Mouse (Mus musculus) ovary, postnatal 14 days (tissue): Measurements from ENCODE around the gene Foxp1.

Source experiments
- DNase-seq: peaks from one replicate; pipeline ENCODE4 v3.0.0; 2022; ENCODE audit warnings: low spot score

Foxp1 gene

DNA sequence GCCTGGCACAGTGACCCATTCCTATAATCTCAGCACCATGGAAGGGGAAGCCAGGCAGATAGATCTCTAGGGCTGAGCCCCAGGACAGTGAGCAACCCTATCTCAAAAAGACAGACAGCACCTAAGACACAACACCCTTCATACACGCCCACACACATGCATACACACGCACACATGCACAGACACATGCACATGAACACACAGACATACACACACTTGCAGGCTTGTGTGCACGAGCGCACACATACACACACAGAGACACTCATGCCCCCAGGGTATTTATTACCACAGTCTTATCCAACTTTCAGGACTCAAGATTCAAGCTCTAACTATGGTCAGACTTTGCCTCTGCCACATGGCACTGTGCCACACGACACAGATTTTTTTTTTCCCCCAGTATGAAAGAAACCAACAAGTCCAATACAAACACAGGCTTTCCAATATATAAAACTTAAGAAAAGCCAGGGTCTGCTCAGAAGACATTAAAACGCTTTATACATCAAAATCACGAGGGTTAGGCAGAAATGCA is 38.3 kb downstream of the Foxp1 start:
- DNase-seq, result no peak

DNA sequence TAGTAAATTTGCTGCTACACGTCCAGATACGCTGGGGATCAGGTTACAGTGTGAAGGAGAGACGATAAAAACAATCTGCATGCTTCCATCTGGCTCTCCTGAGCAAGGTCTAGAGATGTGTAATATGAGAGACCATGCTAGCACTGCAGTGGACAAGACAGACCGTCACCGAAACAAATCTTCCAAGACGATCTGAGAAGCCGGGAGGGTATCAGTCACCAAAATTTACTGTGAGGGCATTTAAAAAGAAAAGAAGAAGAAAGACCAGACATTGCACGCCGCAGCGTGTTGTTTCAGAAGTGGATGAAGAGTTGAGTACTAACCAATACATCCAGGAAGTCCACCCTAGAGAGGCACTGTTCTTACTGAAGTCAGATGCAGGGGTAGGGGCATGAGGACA is 39.0 kb downstream of the Foxp1 start:
- no peak for DNase-seq

DNA sequence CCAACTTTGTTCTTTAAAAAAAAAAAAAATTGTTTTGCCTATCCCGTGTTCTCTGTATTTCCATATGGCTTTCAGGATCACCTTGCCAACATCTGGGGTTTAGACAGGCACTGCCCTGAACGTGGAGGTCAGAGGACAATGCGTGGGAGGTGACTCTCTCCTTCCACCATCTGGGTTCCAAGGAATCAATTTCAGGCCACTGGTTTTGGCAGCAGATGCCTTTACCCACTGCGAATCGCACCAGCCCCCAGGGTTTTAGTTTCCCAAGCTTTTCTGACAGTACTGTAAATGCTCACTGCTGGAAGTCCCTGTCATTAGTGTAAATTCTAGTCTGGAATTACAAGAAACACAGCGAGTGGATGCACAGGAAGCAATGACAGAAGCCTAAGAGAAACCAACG is 41.0 kb downstream of the Foxp1 start:
- DNase-seq, result no peak

DNA sequence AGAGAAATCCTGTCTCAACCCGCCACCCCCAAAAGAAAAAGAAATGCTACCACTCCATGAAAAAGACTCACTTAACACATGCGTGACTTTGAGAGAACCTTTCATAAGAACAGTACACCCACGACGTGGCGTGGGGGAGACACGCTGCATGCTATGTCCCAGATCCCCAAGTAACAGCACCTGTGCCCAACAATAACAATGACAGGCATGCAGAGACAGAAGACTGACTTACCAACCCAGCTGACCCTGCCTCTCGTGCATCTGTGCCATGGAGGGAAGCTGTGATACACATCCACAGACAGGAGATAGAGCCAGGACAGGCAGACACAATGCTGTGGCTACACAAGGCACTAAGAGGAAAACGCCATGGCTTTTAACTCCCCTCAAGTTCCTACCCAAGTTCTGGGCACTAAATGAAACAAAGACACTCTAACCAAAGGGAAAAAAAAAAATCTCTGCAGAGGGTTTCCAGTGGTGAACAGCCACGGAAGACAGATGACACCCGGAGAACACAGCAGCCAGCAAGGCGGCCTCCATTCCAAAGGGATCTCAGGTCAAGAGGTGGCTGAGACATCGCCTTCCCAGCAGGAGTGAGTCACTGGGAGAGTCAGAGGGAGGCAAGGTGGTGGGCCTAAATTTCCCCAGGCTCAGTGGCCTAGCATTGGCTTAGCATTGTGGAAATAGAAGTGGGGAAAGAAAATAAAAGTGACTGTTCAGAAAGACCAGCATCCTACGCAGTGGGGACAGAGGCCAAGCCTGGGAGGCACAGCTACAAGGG is 43.5 kb downstream of the Foxp1 start:
- no peak for DNase-seq

DNA sequence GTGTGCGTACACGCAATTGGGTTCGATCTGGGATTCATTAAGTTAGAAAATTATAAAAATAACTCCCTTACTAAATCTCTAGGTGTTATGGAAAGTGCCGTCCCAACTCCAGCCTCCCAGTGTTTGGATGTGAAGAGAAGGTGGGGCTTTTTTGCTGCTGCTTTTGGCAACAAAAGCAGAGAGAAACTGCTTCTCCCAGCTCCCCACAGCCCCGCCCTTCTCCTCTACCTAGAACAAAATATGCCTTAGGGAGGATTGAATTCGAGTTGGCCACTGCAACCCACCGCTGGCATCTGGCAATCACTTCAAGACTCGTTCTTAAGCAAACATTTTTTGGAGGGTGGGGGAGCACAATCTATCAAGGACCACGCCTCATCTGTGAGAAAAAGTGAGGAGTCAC is 47.5 kb downstream of the Foxp1 start:
- no peak for DNase-seq

DNA sequence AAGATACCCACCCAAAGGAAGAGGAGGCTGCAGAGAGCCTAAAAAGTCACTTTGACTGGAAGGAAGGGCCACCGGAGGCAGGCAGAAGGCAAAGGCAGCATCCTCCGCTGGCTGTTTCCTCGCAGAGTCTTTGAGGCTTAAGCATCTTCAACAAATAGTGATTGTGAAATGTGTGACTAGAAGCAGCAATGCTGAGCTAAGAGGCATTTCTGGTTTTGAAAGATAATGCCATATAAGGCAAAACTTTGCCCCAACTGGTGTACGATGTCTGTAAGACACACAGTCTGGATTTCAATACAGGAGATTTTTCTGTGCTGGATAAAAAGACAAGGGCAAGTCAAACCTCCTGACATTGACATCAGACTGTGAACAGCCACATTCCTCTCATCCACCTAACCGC is 51.6 kb downstream of the Foxp1 start:
- DNase-seq, result no peak

DNA sequence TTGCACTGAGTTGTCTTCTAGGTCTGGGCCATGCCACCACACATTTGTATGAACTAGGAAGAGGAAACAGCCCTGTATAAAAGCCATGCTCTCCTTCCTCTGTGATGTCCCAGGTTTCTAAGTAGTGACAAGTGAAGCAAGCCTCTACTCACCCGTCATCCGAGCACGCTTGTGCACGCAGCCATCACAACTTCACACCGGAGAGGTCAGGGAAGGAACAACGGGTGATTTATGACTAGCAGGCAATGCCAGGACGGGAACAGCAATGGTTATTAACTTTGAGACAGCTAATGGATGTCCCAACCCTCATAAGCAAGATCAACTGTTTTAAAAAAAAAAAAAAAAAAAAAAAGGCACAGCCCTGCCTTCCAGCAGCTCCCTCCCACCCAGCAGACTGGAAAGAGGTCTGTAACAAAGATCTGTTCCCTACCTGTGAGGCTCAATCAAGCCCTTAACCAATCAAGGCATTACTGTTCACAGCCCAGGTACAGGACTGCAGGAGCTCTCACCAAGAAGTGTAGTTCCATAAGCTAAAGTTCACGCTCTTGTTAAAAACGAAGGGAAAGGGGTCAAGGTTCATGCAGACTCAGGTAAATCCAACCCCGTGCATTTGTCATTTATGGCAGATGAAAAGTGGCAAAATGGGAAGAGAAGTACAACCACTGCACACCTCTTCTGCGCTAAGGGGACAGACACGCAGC is 53.2 kb downstream of the Foxp1 start:
- DNase-seq, result no peak

DNA sequence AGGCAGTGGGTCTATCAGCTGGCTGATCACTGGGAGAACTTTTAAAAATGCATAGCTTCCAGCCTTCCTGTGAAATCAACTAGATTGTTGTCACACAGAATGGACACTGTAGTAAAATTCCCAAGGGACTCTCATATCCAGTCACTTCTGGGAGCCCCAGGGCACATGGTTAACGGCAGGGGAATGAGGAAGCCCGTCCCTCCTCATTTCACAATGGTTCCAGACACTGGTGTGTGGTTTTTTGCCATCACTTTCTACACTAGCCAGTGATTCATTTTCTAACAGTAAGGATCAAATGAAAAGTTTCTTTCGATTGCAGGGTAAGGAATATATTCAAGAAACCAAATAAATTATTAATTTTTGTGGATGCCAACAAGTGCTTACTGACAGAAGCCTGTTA is 54.7 kb downstream of the Foxp1 start:
- DNase-seq, result no peak

DNA sequence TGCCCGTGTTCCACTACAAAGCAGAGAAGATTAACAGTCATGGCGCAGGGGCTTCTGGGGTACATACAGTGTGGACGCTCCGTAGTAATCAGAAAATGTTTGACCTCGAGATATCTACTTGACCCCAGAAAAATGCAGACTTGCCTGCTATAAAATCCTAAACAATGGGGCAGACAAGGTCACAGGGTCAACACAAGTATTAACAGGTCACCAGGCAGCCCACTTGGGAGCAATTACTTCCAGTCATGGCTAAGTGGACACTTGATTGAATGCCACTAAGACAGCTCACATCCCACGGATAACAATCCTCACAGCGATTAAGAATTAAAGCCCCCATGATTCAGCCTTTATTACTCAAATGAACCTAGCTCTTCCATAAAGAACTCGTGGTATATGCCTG is 55.4 kb downstream of the Foxp1 start:
- no peak for DNase-seq

DNA sequence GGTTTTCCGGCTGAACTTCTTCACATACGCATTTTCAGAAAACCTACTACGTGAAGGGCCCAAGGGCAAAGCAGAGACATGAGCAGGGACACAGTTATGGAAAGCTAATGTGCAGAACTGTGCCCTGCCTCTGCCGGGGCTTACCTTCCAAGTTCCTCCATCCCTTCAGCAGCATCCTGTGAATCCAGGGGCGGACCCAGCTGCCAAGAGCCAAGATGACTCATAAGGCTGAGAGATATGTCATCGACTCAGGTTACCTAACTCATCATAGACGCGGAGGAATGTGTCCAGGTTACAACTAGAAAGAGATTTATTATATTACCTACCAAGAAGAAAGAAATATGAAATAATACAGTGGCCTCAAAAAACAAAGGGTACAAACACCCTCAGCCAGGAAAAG is 56.2 kb downstream of the Foxp1 start:
- DNase-seq, result no peak

DNA sequence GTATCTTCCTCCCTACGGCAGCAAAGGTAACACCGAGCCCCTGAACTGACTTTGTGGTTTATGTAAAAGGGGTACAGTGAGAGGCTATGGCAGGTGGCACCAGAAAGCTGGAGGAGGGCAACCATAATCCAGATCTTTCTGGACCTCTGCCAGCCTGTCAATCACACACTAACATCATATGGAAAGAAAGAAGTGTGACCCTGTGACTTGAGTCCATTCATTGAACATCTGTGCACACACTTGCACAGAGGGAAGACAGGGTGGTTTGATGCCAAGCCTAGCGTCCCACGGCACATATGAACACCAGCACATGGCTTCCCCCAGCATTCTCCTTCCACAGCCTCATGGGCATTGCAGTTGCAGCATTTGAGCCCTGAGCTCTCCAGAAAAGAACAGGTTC is 58.1 kb downstream of the Foxp1 start:
- no peak for DNase-seq

DNA sequence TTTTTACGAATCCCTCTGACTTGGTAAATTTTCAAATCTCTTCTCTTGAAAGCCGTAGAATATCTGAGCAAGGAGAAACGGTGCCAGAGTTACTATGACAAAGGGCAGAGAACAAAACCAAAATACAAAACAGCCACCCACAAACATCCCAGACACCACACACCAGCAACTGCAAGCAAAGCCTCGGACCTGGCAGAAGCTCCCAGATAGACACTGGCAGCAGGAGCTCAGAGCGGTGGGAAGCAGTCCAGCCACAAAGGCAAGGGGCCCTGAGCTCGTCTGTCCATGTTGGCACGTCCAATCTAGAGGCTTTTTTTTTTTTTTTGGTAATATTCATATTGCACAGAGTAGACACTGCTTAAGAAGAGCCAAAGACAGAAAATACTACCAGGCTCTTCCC is 58.6 kb downstream of the Foxp1 start:
- DNase-seq, result no peak

DNA sequence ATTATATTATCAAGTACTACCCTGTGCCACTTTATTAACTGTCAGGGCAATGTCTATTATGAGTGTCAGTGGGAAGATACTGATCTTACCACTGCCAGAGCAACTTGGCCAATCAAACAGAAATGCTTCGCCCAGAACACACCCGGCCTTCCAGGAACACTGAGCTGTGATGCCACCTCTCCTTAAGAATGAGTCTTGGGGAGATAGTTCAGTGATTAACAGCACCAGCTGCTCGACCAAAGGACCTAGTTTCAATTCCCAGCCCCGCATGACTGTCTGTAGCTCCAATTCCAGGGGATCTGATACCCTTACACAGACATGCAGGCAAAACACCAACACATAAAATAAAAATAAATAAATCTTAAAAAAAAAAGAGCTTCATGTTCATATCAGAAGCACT is 63.7 kb downstream of the Foxp1 start:
- DNase-seq, result no peak

DNA sequence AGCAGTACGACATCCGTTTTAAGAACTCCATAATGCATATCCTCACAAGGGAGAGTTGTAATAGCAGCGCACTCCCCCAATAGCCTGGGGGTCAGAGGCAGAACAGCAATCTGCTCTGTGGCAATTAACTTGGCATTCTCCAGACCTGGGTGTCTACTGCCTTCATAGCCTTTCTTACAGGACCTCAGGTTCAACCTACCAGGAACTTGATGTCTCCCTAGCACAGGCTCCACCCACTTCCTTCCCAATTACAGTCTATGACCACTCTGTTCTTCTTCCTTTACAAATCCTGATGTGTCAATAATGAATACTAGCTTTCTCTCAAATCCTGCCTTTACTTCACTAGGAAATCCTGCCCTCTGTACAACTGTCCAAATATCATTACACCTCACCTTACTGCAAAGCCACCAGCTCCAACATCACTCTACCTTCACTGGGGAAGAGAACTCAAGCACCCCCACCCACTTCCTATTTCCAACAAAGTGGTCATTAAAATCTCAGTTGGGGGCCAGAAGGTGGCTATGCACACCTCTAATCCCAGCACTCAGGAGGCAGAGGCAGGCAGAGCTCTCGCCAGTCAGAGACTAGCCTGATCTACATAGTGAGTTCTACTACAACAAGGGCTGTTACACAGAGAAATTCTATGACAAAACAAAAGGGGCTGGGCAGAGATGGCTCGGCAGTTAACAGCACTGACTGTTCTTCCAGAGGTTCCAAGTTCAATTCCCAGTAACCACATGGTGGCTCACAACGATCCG is 68.6 kb downstream of the Foxp1 start:
- no peak for DNase-seq

DNA sequence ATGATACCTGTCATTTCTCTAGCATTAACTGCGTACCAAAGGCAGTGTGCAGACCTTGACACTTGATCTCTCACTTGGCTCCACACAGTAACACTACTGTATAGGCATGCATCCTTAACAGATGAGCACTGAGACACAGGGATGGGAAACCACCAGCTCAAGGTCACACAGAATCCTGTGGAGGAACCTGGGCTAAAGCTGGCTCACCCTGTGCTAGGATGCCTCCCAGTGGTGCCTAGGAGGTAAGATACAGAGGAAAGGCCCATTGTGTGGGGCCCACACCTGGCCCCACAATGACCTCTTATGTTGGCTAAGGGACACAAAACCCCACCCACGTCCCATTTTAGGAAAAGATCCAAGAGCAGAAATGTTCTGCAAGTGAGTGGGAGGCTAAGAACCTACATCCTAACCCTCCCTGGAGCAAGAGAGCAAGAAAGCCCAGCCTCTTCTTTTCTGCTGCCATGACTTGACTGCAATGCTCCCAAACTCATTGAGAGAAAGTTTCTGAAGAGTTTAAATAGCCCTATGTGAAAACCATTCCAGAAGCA is 69.8 kb downstream of the Foxp1 start:
- DNase-seq, result no peak

DNA sequence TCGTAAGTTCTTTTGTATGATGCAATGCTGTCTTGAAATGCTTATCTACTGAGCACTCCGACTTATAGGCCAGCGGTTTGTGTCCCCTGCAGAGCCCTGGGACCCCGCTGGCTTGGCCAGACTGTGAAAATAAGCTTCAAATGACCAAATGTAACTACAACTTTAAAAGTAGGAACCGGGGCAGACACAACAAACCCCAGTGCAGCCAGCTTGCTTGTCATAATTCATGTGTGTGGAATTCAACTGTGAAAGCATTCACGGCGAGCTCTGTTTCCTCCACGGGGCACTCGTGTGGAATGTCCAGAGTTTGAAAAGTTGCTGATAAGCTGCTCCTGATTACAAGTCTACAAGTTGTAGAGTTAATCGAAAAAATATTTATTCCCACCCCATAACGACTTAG is 71.0 kb downstream of the Foxp1 start:
- no peak for DNase-seq

DNA sequence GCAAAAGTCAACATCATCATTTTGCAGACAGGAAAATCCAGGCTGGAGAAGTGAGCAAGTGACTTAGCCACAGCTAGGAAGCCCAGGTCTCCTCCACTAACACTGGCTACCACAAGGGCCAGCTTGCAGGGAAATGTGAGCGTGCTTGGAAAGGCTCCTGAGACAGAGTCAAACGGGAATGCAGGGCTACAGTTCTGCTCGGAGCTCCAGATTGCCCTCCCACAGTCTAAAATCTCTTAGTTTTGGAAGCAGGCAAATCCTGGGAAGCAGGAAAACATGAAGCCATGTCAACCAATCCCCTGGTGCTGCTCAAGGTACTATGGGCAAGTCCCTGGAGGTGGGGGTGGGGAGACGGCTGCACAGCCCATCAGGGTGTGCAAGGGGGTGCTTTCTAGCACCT is 75.1 kb downstream of the Foxp1 start:
- no peak for DNase-seq

DNA sequence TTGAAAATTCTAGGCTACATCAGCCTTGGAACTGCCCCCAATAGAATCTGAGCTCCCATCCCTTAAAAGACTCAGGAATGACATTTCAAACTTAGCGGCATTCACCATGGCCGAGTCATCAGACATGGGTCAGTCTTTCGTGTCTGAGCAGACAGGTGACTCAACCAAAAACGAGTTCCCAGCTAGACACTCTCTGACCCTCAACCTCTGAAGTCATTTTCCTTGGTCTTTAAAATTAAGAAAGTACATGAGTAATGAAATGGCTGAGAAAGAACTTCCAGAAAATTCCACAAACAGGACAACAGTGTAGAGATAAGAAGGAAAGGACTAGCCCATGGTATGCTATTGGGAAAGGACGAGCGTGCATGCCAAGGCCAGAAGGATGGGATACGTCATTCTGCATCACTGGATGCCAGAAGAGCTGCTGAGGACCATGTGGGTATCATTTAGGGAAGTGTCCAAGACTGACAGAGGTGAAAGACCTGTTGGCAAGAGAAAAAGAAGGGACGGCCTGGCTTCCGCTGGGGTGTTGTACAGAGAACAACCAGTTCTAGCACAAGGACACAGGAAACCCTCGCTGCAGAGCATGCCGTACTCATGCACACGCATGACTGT is 75.6 kb downstream of the Foxp1 start:
- DNase-seq, result no peak

DNA sequence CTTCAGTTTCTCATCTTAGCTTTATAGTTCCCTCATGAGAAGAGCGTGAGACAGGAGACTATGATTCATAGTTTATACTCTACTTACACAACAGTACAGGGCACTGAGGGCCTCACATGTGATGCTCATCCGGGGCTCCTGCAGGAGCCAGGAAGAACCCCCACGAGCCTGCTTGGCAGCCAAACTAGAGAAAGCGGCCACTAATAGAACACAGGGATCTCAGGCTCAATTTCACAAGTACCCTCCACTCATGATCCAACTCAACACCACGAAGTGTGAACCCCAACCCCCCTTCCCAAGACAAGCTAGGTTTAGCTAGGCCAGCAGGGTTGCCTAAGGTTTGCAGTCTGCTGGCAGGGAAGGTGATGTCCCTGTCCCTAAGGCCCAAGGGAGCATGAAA is 79.1 kb downstream of the Foxp1 start:
- DNase-seq, result no peak

DNA sequence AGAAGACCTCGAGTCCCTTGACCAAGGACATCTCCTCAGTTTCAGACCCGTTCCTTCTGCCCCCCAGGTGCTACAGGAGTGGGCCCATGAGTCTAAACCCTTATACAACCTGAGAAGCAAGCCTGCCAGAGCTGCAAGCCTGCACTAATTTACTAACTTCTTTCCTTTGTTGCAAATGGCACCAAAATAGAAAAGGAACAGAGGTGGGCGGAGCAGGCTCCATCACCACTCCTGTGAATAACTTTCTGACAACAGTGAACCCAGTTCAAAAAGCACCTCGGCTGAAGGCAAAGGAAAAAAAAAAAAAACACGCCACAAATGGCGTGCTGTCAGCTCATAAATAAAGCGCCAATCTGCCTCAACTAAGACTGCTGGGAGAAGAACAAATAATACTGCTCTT is 81.4 kb downstream of the Foxp1 start:
- DNase-seq, result no peak

DNA sequence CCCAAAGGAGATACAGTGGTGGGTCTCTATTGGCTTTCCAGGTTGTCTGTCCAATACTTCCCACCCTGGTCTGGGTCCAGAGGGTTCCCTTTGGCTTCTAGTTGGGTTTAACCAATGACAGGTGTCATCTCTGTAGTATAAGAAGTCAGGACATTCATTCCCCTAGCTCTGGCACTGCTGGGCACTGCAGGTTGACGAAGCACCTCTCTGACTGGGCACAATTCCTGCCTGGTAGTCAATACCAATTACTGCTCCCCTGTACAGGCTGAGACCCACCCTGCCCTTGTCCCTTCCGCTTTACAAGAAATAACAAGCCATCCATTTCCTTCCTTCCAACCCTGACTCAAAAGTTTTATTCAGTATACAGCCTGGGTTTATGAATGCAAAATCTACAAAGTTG is 81.9 kb downstream of the Foxp1 start:
- no peak for DNase-seq

DNA sequence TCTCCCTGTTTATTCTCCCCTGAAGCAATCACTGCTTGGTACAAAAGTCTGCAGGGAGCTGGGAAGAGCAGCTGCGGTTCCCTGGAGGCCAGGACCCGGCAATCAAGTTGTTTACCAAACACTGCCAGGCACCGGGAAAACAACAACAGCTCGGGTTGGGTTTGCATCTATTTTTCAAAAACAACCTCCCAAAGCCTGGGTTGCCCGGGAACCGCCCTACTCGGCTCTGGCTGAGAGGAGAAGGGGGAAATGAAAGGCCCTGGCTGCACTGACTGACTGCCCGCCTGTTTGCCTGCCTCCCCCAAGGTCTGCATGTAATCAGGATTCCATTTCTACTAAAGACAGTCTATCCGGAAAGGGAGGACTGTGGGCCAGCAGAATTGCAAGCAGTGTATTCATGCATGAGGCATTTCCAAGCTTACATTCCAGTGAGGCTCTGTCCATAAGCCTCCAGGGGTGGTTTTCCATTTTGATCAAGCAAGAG is 82.6 kb downstream of the Foxp1 start:
- DNase-seq, result peak; percentile 44
